Mouse (Mus musculus) liver, adult 2 months (tissue): ENCODE measurements at regions not wholly inside any gene's neighbourhood (a gene's known extent, or its start where the extent isn't known, plus 50 kb on each side); places are given as distances from the start of the nearest gene placed in this dataset.

Source experiments
- CTCF ChIP-seq: fragments of 200-500 bp; IDR thresholded peaks from 2 replicates; pipeline ENCODE4 v1.5.1; 2011; ENCODE audit warnings: low read depth, low read length, control low read depth
- POLR2A ChIP-seq: fragments of 200-500 bp; IDR thresholded peaks from 2 replicates; pipeline ENCODE4 v1.6.1; 2011; ENCODE audit warnings: low read length, control low read depth; ENCODE audit not compliant: insufficient read depth; ENCODE audit errors: extremely low read depth

DNA sequence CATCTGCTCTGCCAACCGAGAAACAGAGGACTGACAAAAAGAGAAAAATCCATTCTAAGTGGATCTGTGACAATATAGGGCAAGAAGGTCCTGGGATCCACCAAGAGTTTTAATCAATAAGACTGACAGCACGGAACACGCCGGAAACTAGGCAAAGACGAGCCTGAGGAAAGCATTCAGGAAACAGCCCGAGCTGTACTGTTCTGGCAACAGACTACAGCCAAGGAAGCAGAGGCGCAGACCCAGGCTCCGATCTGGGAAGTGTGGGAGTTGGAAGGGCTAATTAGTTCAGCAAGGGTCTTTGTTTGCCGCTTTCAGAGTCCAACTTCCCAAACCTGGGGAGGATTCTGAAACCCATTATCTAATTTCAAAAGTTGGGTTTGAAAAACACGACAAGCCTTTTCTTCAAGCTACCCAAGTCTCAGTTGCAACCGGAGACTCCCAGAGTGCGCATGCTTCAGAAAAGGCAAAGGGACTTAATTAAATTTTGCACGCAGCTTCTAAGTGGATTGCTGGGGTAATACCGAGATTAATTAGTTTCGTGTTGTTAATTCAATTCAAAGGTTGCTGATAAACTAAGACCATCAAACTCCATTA, 317.4 kb downstream of the Nedd1 start:
- no peak for TF ChIP-seq CTCF
- TF ChIP-seq POLR2A: no peak
